Mouse (Mus musculus) cerebellum, adult 8-10 months (tissue): ENCODE measurements at regions not wholly inside any gene's neighbourhood (a gene's known extent, or its start where the extent isn't known, plus 50 kb on each side); places are given as distances from the start of the nearest gene placed in this dataset.

ENCODE experiments used
- DNase-seq: peaks from one replicate; pipeline ENCODE4 v3.0.0; 2022

- DNase-seq = no peak
Measured at GRCm38 (mm10) chr4:31723501-31723900, 240.4 kb upstream of the Map3k7 start.

GRCm38 (mm10) chr4:31724400-31724799 is 239.5 kb upstream of the Map3k7 start:
- no peak for DNase-seq

GRCm38 (mm10) chr4:31727498-31728148 is 236.3 kb upstream of the Map3k7 start:
- no peak for DNase-seq

- no peak for DNase-seq
Measured at GRCm38 (mm10) chr4:31728149-31728516, 235.8 kb upstream of the Map3k7 start.

GRCm38 (mm10) chr4:31743776-31744175 is 220.1 kb upstream of the Map3k7 start:
- no peak for DNase-seq

GRCm38 (mm10) chr4:31744431-31744830 is 219.5 kb upstream of the Map3k7 start:
- no peak for DNase-seq

- no peak for DNase-seq
Measured at GRCm38 (mm10) chr4:31753677-31754312, 210.1 kb upstream of the Map3k7 start.

- no peak for DNase-seq
Measured at GRCm38 (mm10) chr4:31757126-31757525, 206.8 kb upstream of the Map3k7 start.

GRCm38 (mm10) chr4:31760116-31760515 is 203.8 kb upstream of the Map3k7 start:
- no peak for DNase-seq

GRCm38 (mm10) chr4:31762199-31762598 is 201.7 kb upstream of the Map3k7 start:
- DNase-seq = no peak

- no peak for DNase-seq
Measured at GRCm38 (mm10) chr4:31768026-31768626, 195.8 kb upstream of the Map3k7 start.

GRCm38 (mm10) chr4:31769325-31769724 is 194.6 kb upstream of the Map3k7 start:
- no peak for DNase-seq

GRCm38 (mm10) chr4:31786284-31786683 is 177.6 kb upstream of the Map3k7 start:
- DNase-seq = no peak

- DNase-seq = no peak
Measured at GRCm38 (mm10) chr4:31817574-31818240, 146.2 kb upstream of the Map3k7 start.

- no peak for DNase-seq
Measured at GRCm38 (mm10) chr4:31819521-31820259, 144.2 kb upstream of the Map3k7 start.

GRCm38 (mm10) chr4:31823574-31824348 is 140.1 kb upstream of the Map3k7 start:
- DNase-seq = no peak

- DNase-seq = no peak
Measured at GRCm38 (mm10) chr4:31824518-31825437, 139.1 kb upstream of the Map3k7 start.

- no peak for DNase-seq
Measured at GRCm38 (mm10) chr4:31825438-31825830, 138.5 kb upstream of the Map3k7 start.

- DNase-seq = no peak
Measured at GRCm38 (mm10) chr4:31826661-31827060, 137.2 kb upstream of the Map3k7 start.

- no peak for DNase-seq
Measured at GRCm38 (mm10) chr4:31827266-31827665, 136.6 kb upstream of the Map3k7 start.

- DNase-seq = no peak
Measured at GRCm38 (mm10) chr4:31830241-31830640, 133.7 kb upstream of the Map3k7 start.
